In genomic region chr9:120493781-120494180, GRCm38 (mm10) we compare ENCODE assay signal across 8 mouse cellular contexts. TPM values are rescaled to one million over a fixed set of nuclear protein-coding genes. Genes with fewer than 3 reads are reported as not detected.
DNase-seq lines count a peak whose midpoint lies in the region; ATAC-seq lines count a peak whose summit lies in the region.

No protein-coding gene starts in this region.

- H3K4me3 ChIP-seq in kidney, embryonic 16.5 days (ENCODE audit: low read length), result peak overlapping the region; percentile 100
- H3K4me3 ChIP-seq in embryonic facial prominence, embryonic 14.5 days (ENCODE audit: low read depth, low read length), result peak overlapping the region; percentile 99
- H3K4me3 ChIP-seq in limb, embryonic 11.5 days (ENCODE audit: low read depth, low read length), result peak overlapping the region; percentile 84
- H3K4me3 ChIP-seq in neural tube, embryonic 13.5 days, result peak overlapping the region; percentile 97

- no peak for ATAC-seq in kidney, embryonic 16.5 days (ENCODE audit: low FRiP score, low TSS enrichment)
- ATAC-seq in embryonic facial prominence, embryonic 14.5 days (ENCODE audit: low read depth), result no peak
- no peak for ATAC-seq in limb, embryonic 11.5 days (ENCODE audit: insufficient number of reproducible peaks, low FRiP score, low TSS enrichment, low read depth)
- ATAC-seq in neural tube, embryonic 13.5 days (ENCODE audit: low read depth), result no peak

- 77% methylated on average over 12 of the region's 12 CpGs for WGBS in kidney, embryonic 16.5 days
- 56% methylated on average over 12 of the region's 12 CpGs for whole genome bisulfite sequencing in embryonic facial prominence, embryonic 14.5 days
- WGBS in limb, embryonic 11.5 days, result 82% methylated on average over 12 of the region's 12 CpGs
- WGBS in neural tube, embryonic 13.5 days, result 77% methylated on average over 12 of the region's 12 CpGs

- H3K27me3 ChIP-seq in kidney, embryonic 16.5 days (ENCODE audit: insufficient read depth, low read length), result no peaks in the 10 kb centered on the region
- H3K27me3 ChIP-seq in embryonic facial prominence, embryonic 14.5 days (replicated peaks; ENCODE audit: control insufficient read depth, insufficient read depth, low read length), result no peaks in the 10 kb centered on the region
- no peaks in the 10 kb centered on the region for H3K27me3 ChIP-seq in limb, embryonic 11.5 days (ENCODE audit: control insufficient read depth, insufficient read depth, low read length)
- no peaks in the 10 kb centered on the region for H3K27me3 ChIP-seq in neural tube, embryonic 13.5 days

- peaks cover 16% of the 10 kb centered on the region; the same call in 1 of the 2 replicates for H3K4me1 ChIP-seq in kidney, embryonic 16.5 days (ENCODE audit: insufficient read depth, low read length)
- H3K4me1 ChIP-seq in embryonic facial prominence, embryonic 14.5 days (ENCODE audit: control insufficient read depth, insufficient read depth, low read length), result peaks cover 6% of the 10 kb centered on the region; the same call in 1 of the 2 replicates
- H3K4me1 ChIP-seq in limb, embryonic 11.5 days (ENCODE audit: control insufficient read depth, insufficient read depth, low read length), result no peaks in the 10 kb centered on the region
- peaks cover 22% of the 10 kb centered on the region for H3K4me1 ChIP-seq in neural tube, embryonic 13.5 days (replicated peaks)

- peak overlapping the region; percentile 100 for H3K9ac ChIP-seq in kidney, embryonic 16.5 days (replicated peaks; ENCODE audit: low read length)
- H3K9ac ChIP-seq in embryonic facial prominence, embryonic 14.5 days (ENCODE audit: low read depth, low read length), result peak overlapping the region; percentile 99
- no peak overlapping the region for H3K9ac ChIP-seq in limb, embryonic 11.5 days (ENCODE audit: low read length)
- peak overlapping the region; percentile 100 for H3K9ac ChIP-seq in neural tube, embryonic 13.5 days

- H3K36me3 ChIP-seq in kidney, embryonic 16.5 days (ENCODE audit: insufficient read depth, low read length), result peaks cover 22% of the 10 kb centered on the region
- H3K36me3 ChIP-seq in embryonic facial prominence, embryonic 14.5 days (ENCODE audit: control insufficient read depth, insufficient read depth, low read length), result peaks cover 26% of the 10 kb centered on the region
- peaks cover 13% of the 10 kb centered on the region for H3K36me3 ChIP-seq in limb, embryonic 11.5 days (ENCODE audit: control insufficient read depth, insufficient read depth, low read length)
- H3K36me3 ChIP-seq in neural tube, embryonic 13.5 days, result peaks cover 28% of the 10 kb centered on the region

- H3K4me2 ChIP-seq in kidney, embryonic 16.5 days (replicated peaks; ENCODE audit: low read depth, low read length), result peak overlapping the region; percentile 91
- peak overlapping the region; percentile 91 for H3K4me2 ChIP-seq in embryonic facial prominence, embryonic 14.5 days (ENCODE audit: low read depth, low read length)
- H3K4me2 ChIP-seq in limb, embryonic 11.5 days (ENCODE audit: low read depth, severe bottlenecking), result peak overlapping the region; percentile 77
- peak overlapping the region; percentile 91 for H3K4me2 ChIP-seq in neural tube, embryonic 13.5 days

- no peaks in the 10 kb centered on the region for H3K9me3 ChIP-seq in kidney, embryonic 16.5 days (ENCODE audit: low read length)
- H3K9me3 ChIP-seq in embryonic facial prominence, embryonic 14.5 days (ENCODE audit: control insufficient read depth, low read length), result no peaks in the 10 kb centered on the region
- no peaks in the 10 kb centered on the region for H3K9me3 ChIP-seq in limb, embryonic 11.5 days (ENCODE audit: control insufficient read depth, low read length)
- H3K9me3 ChIP-seq in neural tube, embryonic 13.5 days, result no peaks in the 10 kb centered on the region

- H3K27ac ChIP-seq in kidney, embryonic 16.5 days (ENCODE audit: low read length), result no peak overlapping the region
- peak overlapping the region; percentile 89 for H3K27ac ChIP-seq in embryonic facial prominence, embryonic 14.5 days (replicated peaks; ENCODE audit: low read depth, low read length)
- no peak overlapping the region for H3K27ac ChIP-seq in limb, embryonic 11.5 days (replicated peaks; ENCODE audit: low read depth, low read length)
- H3K27ac ChIP-seq in neural tube, embryonic 13.5 days (replicated peaks), result 0 out of 2 replicates have a peak overlapping the region, but pooled peaks have one; percentile 94

- DNase-seq in kidney, postnatal 36 days, result no peak
- DNase-seq in embryonic facial prominence, embryonic 14.5 days (ENCODE audit: low spot score), result no peak
- DNase-seq in limb, embryonic 11.5 days (ENCODE audit: low spot score), result no peak
- DNase-seq in ovary, adult 18-20 months (ENCODE audit: low spot score), result no peak
- DNase-seq in right cerebral cortex, adult 2 months (ENCODE audit: low spot score in 2 of 2), result no peak
- no peak for DNase-seq in testis, postnatal 10 days (ENCODE audit: low spot score)

RNA-seq across cellular contexts. Expression of gene Eif1b, which starts 1.7 kb away (rescaled TPM):
- polyA plus RNA-seq in kidney, embryonic 16.5 days (2015; fragmentation: Nextera tagmentation; extraction: Ambion mirVana), result 146 and 156 TPM in 2 replicates
- 160 and 166 TPM in 2 replicates for polyA plus RNA-seq in embryonic facial prominence, embryonic 14.5 days (2014; fragmentation: Nextera tagmentation; extraction: Ambion mirVana)
- polyA plus RNA-seq in limb, embryonic 11.5 days (2014; fragmentation: Nextera tagmentation; extraction: Ambion mirVana), result 229 and 230 TPM in 2 replicates
- polyA plus RNA-seq in neural tube, embryonic 13.5 days (2015; fragmentation: Nextera tagmentation; extraction: Ambion mirVana), result 342 and 351 TPM in 2 replicates

RNA-seq across cellular contexts. Expression of gene Entpd3, which starts 45.8 kb away (rescaled TPM):
- 1.8 TPM in 2 replicates for polyA plus RNA-seq in kidney, embryonic 16.5 days (2015; fragmentation: Nextera tagmentation; extraction: Ambion mirVana)
- 6.9 and 10.0 TPM in 2 replicates for polyA plus RNA-seq in embryonic facial prominence, embryonic 14.5 days (2014; fragmentation: Nextera tagmentation; extraction: Ambion mirVana)
- polyA plus RNA-seq in limb, embryonic 11.5 days (2014; fragmentation: Nextera tagmentation; extraction: Ambion mirVana), result 0.19 and 0.21 TPM in 2 replicates
- 1.2 and 1.5 TPM in 2 replicates for polyA plus RNA-seq in neural tube, embryonic 13.5 days (2015; fragmentation: Nextera tagmentation; extraction: Ambion mirVana)

Comparison
In these comparisons a context has a peak if more than half of its experiments do, and no peak if none do; other contexts are left out.
1. H3K27ac ChIP-seq: peak in embryonic facial prominence, embryonic 14.5 days (single experiment) and neural tube, embryonic 13.5 days (single experiment); none in kidney, embryonic 16.5 days (single experiment) and limb, embryonic 11.5 days (single experiment).
2. Peak in every context shown above with its lines, with median percentiles within 50 percentile points of each other: H3K4me2 ChIP-seq and H3K4me3 ChIP-seq.